8 mouse cellular contexts compared by ENCODE assay signal in genomic region chr2:4300816-4301215, GRCm38 (mm10).
A peak's percentile ranks its signal among the peaks of the same experiment; 100 is the strongest.
DNase-seq lines count a peak whose midpoint lies in the region; ATAC-seq lines count a peak whose summit lies in the region.

No protein-coding gene starts in this region.

- WGBS in heart, embryonic 14.5 days: 4% methylated on average over 8 of the region's 8 CpGs
- WGBS in hindbrain, embryonic 12.5 days: 35% methylated on average over 8 of the region's 8 CpGs
- 23% methylated on average over 8 of the region's 8 CpGs for WGBS in midbrain, embryonic 15.5 days

- no peaks in the 10 kb centered on the region for H3K27me3 ChIP-seq in heart, embryonic 14.5 days (ENCODE audit: control insufficient read depth, insufficient read depth, low read length)
- no peaks in the 10 kb centered on the region for H3K27me3 ChIP-seq in hindbrain, embryonic 12.5 days
- no peaks in the 10 kb centered on the region for H3K27me3 ChIP-seq in midbrain, embryonic 15.5 days (replicated peaks)

- H3K9me3 ChIP-seq in heart, embryonic 14.5 days (ENCODE audit: control insufficient read depth, low read length): no peaks in the 10 kb centered on the region
- no peaks in the 10 kb centered on the region for H3K9me3 ChIP-seq in hindbrain, embryonic 12.5 days (replicated peaks)
- no peaks in the 10 kb centered on the region for H3K9me3 ChIP-seq in midbrain, embryonic 15.5 days

- no peak for DNase-seq in heart, postnatal 4 days
- no peak for DNase-seq in layer of hippocampus, adult 18-20 months (ENCODE audit: low spot score in 2 of 2)
- DNase-seq in urinary bladder, adult 2 months (ENCODE audit: low spot score): no peak
- DNase-seq in kidney, adult 18-20 months: no peak

- peaks cover 23 to 31% of the 10 kb centered on the region in 2 experiments for H3K4me1 ChIP-seq in heart, embryonic 14.5 days (ENCODE audit: control insufficient read depth in 2 of 2, insufficient read depth in 2 of 2, low read length in 2 of 2)
- 0 out of 2 replicates have a peak, but pooled peaks cover 2% of the 10 kb centered on the region for H3K4me1 ChIP-seq in brown adipose tissue, adult 24 weeks (ENCODE audit: control insufficient read depth, insufficient read depth, insufficient read length, low read length)
- peaks cover 50% of the 10 kb centered on the region for H3K4me1 ChIP-seq in hindbrain, embryonic 12.5 days
- H3K4me1 ChIP-seq in midbrain, embryonic 15.5 days: peaks cover 35% of the 10 kb centered on the region

- H3K4me3 ChIP-seq in heart, embryonic 14.5 days (ENCODE audit: control insufficient read depth in 1 of 2, insufficient read depth in 1 of 2, low read depth in 1 of 2, low read length in 2 of 2): peak overlapping the region; percentile 46 to 47
- peak overlapping the region; percentile 30 for H3K4me3 ChIP-seq in brown adipose tissue, adult 24 weeks (ENCODE audit: insufficient read depth, low read depth, low read length)
- H3K4me3 ChIP-seq in hindbrain, embryonic 12.5 days: peak overlapping the region; percentile 28
- H3K4me3 ChIP-seq in midbrain, embryonic 15.5 days: peak overlapping the region; percentile 25

- no peak for ATAC-seq in heart, embryonic 14.5 days (ENCODE audit: insufficient number of reproducible peaks, insufficient read depth, low FRiP score, low read depth)
- ATAC-seq in hindbrain, embryonic 12.5 days (ENCODE audit: low FRiP score): no peak
- peak; percentile 14; the same call in 1 of the 2 replicates for ATAC-seq in midbrain, embryonic 15.5 days (replicated peaks)

- peak overlapping the region; percentile 77 for H3K4me2 ChIP-seq in heart, embryonic 14.5 days (ENCODE audit: low read length)
- peak overlapping the region; percentile 47 for H3K4me2 ChIP-seq in hindbrain, embryonic 12.5 days (replicated peaks)
- H3K4me2 ChIP-seq in midbrain, embryonic 15.5 days: peak overlapping the region; percentile 48

- H3K36me3 ChIP-seq in heart, embryonic 14.5 days (ENCODE audit: control insufficient read depth, insufficient read depth, low read length): no peaks in the 10 kb centered on the region
- H3K36me3 ChIP-seq in hindbrain, embryonic 12.5 days: no peaks in the 10 kb centered on the region
- H3K36me3 ChIP-seq in midbrain, embryonic 15.5 days (replicated peaks): no peaks in the 10 kb centered on the region

- H3K27ac ChIP-seq in heart, embryonic 14.5 days (replicated peaks in 1 of 2; ENCODE audit: control insufficient read depth in 1 of 2, insufficient read depth in 1 of 2, low read depth in 2 of 2, low read length in 2 of 2): peak overlapping the region; percentile 88 to 91
- no peak overlapping the region for H3K27ac ChIP-seq in brown adipose tissue, adult 24 weeks (replicated peaks; ENCODE audit: low read depth, low read length)
- peak overlapping the region; percentile 83 for H3K27ac ChIP-seq in hindbrain, embryonic 12.5 days
- peak overlapping the region; percentile 76 for H3K27ac ChIP-seq in midbrain, embryonic 15.5 days

- peak overlapping the region; percentile 71 for H3K9ac ChIP-seq in heart, embryonic 14.5 days (ENCODE audit: low read length)
- H3K9ac ChIP-seq in hindbrain, embryonic 12.5 days: peak overlapping the region; percentile 49
- H3K9ac ChIP-seq in midbrain, embryonic 15.5 days: no peak overlapping the region
